In the genomic region with DNA sequence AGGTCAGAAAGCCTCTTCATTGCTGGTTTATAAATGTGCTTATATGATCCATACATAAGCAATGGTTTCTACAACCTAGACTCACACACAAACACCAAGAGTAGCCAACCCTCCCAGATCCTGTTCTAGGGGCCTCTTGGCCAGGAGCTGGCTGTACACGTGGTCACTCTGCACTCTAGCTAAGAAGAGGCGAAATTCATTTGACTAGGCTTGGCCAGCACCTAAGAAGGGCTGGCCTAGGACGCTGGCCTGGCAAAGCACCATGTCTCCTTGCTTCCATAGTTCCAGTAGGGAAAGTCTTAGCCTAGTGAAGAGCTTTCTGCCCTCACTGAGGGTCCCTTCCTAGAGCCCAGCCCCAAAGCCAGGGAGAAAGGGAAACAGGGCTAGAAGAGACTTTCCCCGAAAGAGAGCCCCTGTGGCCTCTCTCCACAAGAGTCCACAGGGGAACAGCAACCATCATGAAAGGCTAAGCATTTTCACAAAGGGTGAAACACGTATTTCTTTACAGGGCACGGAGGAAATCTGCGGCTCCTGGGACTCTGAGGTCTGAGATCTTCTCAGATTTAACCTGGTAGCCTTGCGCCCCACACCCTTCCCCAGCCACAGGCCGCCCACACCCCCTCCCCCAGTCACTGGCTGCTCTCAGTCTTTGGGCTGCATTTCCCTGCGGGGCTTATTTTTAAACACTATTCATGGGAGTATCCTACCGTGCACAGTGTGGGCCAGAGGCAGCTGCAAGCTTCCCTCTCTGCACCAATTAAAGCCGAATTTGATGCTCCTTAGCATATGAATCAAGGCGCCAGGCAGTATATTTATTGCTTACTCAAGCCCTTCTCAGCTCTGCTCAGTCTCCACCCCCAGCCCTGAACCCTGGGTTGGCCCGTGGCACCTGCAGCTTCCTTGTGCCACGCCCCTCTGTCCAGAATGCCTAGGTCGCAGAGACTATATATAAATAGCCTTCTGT, we compare ENCODE assay signal across 8 mouse cellular contexts.
DNase-seq lines count a peak whose midpoint lies in the region; ATAC-seq and TF ChIP-seq lines count a peak whose summit lies in the region.

No protein-coding gene starts in this region.

- intact Hi-C loops in left cerebral cortex, adult 2 months (cut with DNase I) = no loop called here

- 8% methylated on average over 16 of the region's 16 CpGs for WGBS in limb, embryonic 11.5 days

- peaks cover 11% of the 10 kb centered on the region for H3K4me1 ChIP-seq in limb, embryonic 11.5 days (ENCODE audit: control insufficient read depth, insufficient read depth, low read length)

- ATAC-seq in hematopoietic stem cell, adult 5-6 weeks (replicated peaks in 1 of 2; ENCODE audit: insufficient read depth in 1 of 2, low FRiP score in 2 of 2, low TSS enrichment in 1 of 2, low read depth in 1 of 2, poor library complexity in 2 of 2, severe bottlenecking in 2 of 2) = peak; percentile 33 to 68; a peak in 3 of 4 replicates
- peak; percentile 59; the same call in 1 of the 2 replicates for ATAC-seq in limb, embryonic 11.5 days (ENCODE audit: insufficient number of reproducible peaks, low FRiP score, low TSS enrichment, low read depth)

- no peaks in the 10 kb centered on the region for H3K9me3 ChIP-seq in limb, embryonic 11.5 days (ENCODE audit: control insufficient read depth, low read length)

- no peak for TF ChIP-seq CTCF in left cerebral cortex, adult 2 months (IDR thresholded peaks at IDR 0.05)

- peak; percentile 42 to 46 for DNase-seq in left cerebral cortex, adult 2 months (ENCODE audit: extremely low spot score in 1 of 2, low spot score in 2 of 2)
- no peak for DNase-seq in left cerebral cortex, adult 11 months (ENCODE audit: low spot score)
- peak; percentile 80 for DNase-seq in embryo, embryonic 10.5 days (ENCODE audit: low spot score)
- DNase-seq in limb, embryonic 11.5 days (ENCODE audit: low spot score) = peak; percentile 45
- peak; percentile 44 to 66 for DNase-seq in right cerebral cortex, postnatal 36 days (ENCODE audit: low spot score in 2 of 2)
- no peak for DNase-seq in testis, postnatal 10 days (ENCODE audit: low spot score)
- no peak for DNase-seq in layer of hippocampus, adult 11-12 months (ENCODE audit: low spot score)

- no peak overlapping the region for H3K9ac ChIP-seq in limb, embryonic 11.5 days (ENCODE audit: low read length)

- peak overlapping the region; percentile 29 for H3K27ac ChIP-seq in left cerebral cortex, adult 2 months
- no peak overlapping the region for H3K27ac ChIP-seq in limb, embryonic 11.5 days (replicated peaks; ENCODE audit: low read depth, low read length)

- H3K4me2 ChIP-seq in limb, embryonic 11.5 days (ENCODE audit: low read depth, severe bottlenecking) = 0 out of 2 replicates have a peak overlapping the region, but pooled peaks have one; percentile 0

- peak overlapping the region; percentile 24 for H3K4me3 ChIP-seq in left cerebral cortex, adult 2 months
- H3K4me3 ChIP-seq in limb, embryonic 11.5 days (ENCODE audit: low read depth, low read length) = no peak overlapping the region

- no peaks in the 10 kb centered on the region for H3K27me3 ChIP-seq in limb, embryonic 11.5 days (ENCODE audit: control insufficient read depth, insufficient read depth, low read length)

- H3K36me3 ChIP-seq in limb, embryonic 11.5 days (ENCODE audit: control insufficient read depth, insufficient read depth, low read length) = no peaks in the 10 kb centered on the region

Comparison
In these comparisons a context has a peak if more than half of its experiments do, and no peak if none do; other contexts are left out.
1. DNase-seq: peak in left cerebral cortex, adult 2 months (2 of 2), embryo, embryonic 10.5 days (single experiment), limb, embryonic 11.5 days (single experiment) and right cerebral cortex, postnatal 36 days (2 of 2); none in left cerebral cortex, adult 11 months (single experiment), testis, postnatal 10 days (single experiment) and layer of hippocampus, adult 11-12 months (single experiment).